Mouse (Mus musculus) CD4-positive naive resting alpha-beta T cell, adult 76 days (primary cell): ENCODE results near the gene 2510039O18Rik. TPM values are rescaled to one million over a fixed set of nuclear protein-coding genes. Genes with fewer than 3 reads are reported as not detected.

Experiments
- total RNA-seq: library from RNA; stranded (reverse); gene quantifications from one replicate; pipeline ENCODE4 v1.2.4, GENCODE M21; 2023

Gene 2510039O18Rik
- total RNA-seq, result 59.8 TPM

DNA sequence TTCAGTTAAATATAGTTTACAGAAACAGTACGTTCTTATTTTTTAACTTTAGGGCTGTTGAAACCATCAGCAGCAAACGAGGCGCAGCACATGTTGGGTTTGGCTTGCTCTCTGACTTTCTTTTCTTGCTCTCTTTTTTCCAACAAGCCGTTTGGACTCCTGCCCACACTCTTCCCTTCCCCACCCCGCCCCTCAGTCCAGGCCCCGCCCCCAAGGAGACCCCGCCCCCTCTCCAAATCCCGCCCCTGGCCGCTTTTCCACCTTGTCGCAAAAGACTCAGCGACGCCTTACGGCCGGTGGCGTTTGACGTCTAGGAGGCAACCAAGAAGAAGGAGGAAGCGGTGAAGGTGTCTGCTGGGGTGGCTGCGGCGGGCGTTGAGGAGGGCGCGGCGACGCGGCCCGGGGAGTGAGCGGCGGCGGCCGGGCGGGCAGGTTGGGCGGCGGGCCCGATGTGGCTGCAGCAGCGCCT is at the start of gene 2510039O18Rik:
Gene 2510039O18Rik, plus strand, starts transcription at position 320 of the 469 bp plus-strand sequence.

DNA sequence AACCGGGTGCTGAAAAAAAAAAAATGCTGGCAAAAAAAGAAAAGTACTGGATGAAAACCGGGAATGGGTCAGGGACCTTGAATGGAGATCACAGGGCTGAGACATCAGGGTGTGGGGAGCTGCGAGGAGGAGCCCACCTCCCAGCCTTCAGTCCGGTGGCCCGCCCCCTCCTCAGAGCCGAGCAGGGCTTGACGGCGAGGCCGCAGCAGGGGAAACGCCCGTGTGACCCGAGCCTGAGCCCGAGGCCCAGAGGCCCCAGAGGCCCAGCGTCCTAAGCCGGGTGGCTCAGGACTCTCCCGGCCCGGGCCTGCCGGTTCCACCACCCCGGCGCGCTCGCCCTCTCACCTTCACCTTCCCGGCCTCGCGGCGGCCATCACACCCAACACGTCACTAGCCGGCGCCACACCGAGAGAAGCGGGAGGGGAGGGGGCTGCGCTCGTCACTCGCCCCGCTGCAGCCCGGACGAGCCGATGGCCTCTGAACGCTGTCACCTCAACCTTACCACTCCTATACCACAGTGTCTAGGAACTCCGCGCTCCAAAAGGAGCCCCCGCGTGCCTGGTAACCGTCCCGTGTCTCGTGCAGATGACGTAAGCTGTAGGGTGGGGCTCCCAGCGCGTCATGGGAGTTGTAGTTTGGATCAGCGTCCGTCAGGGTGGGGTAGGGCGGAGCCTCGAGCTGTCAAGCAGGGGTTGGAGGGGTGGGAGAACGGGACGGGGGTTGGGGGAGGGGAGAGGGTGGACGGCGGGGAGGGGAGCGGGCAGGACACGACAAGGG is 36.2 kb upstream of the 2510039O18Rik start, which contains the start of gene Mfn2:
Gene Mfn2, minus strand, starts transcription at position 392 of the 777 bp plus-strand sequence.

DNA sequence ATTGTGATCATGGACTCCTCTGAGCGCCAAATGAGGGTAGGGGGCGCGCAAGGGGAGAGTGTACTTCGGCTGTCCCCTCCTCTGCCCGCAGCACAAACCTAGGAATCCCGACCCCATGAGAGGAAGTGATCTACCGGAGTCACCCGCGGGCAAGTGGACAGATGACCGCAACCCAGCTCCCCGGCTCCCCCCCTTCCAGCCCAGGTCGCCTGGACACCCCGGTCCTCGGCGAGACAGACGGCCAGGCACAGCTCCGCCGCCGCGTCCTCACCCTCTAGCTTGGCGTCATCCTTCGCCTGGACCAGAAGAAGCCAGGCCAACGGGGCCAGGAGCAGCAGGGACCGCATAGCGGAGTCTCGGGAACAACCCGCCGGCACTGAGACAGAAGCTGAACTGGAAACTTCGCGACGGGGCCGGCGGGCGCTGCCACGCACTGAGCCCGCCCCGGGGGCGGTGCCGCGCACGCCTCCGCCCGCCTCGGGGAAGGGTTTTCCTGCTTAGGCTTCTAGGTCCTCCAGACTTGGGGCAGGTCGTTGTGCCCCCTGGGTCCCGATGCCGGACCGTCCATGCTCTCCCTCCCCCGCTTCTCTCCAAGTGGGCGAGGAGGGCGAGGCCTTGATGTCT is 4.3 kb upstream of the 2510039O18Rik start, which contains the start of gene Plod1:
Gene Plod1, minus strand, starts transcription at position 437 of the 624 bp plus-strand sequence.

DNA sequence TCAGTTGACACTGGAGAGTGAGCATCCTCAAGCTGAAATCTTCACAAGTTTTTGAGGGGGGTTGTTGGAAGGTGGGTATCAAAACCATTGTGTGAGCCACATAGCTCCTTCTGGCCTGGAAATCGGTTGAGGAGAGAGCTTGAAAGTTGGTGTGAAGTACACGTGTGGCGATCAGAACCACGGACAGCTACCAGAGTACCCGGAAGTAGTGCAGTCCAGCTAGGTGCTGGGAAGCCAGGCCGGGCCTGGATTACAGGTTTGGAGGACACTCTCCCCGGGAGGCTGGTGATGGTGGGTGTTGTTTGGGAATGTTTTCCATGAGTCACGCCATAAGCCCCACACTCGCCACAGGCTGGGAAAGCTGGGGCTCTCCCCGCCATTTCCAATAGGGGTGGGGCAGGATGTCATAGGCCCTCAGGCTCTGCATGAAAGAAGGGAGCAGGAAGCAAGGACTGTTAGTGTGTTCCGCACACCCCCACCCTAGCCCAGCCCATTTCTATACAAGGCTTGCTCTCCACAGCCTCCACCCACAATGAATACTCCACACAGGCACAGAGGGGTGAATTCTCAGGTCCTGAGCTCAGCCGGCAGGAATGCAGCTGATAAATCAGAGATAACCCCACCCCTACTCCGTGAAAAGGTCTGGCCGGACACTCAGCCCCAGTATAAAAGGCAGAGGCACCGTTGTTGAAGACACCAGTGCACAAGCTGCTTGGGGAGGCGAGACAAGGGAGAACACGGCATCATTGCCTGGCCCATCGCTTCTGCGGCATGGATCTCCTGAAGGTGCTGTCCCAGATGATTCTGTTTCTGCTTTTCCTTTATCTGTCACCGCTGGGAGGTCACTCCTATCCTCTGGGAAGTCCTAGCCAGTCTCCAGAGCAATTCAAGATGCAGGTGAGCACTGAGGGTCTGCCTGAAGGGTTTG is 44.8 kb downstream of the 2510039O18Rik start, which contains the start of gene Nppb:
Gene Nppb, plus strand, starts transcription at position 584 of the 928 bp plus-strand sequence.

Other genes starting within 250 kb of the 2510039O18Rik start
- 0.32 TPM for gene Zfp534, start 238.3 kb upstream of the 2510039O18Rik start, total RNA-seq
- 12.5 TPM for gene Zfp984, start 131.1 kb upstream of the 2510039O18Rik start, total RNA-seq
- 6.1 TPM for gene Zfp933, start 92.5 kb upstream of the 2510039O18Rik start, total RNA-seq
- 49.7 TPM for gene Miip, start 72.1 kb upstream of the 2510039O18Rik start, total RNA-seq
- gene Fv1, start 71.9 kb upstream of the 2510039O18Rik start, total RNA-seq, result 12.5 TPM
- 34.6 TPM for gene Mfn2, start 36.2 kb upstream of the 2510039O18Rik start, total RNA-seq
- 4.6 TPM for gene Plod1, start 4.1 kb upstream of the 2510039O18Rik start, total RNA-seq
- not detected for gene Nppb, start 44.9 kb downstream of the 2510039O18Rik start, total RNA-seq
- gene Nppa, start 59.8 kb downstream of the 2510039O18Rik start, total RNA-seq, result not detected
- 30.9 TPM for gene Clcn6, start 97.9 kb downstream of the 2510039O18Rik start, total RNA-seq
- gene Mthfr, start 98.2 kb downstream of the 2510039O18Rik start, total RNA-seq, result 34.5 TPM
- 16.3 TPM for gene Agtrap, start 147.1 kb downstream of the 2510039O18Rik start, total RNA-seq
- gene Mad2l2, start 189.5 kb downstream of the 2510039O18Rik start, total RNA-seq, result 18.0 TPM
- not detected for gene Draxin, start 189.8 kb downstream of the 2510039O18Rik start, total RNA-seq
- gene Fbxo6, start 211.2 kb downstream of the 2510039O18Rik start, total RNA-seq, result 17.5 TPM
- gene Fbxo44, start 219.6 kb downstream of the 2510039O18Rik start, total RNA-seq, result 4.2 TPM
- gene Fbxo2, start 219.7 kb downstream of the 2510039O18Rik start, total RNA-seq, result not detected